Mouse (Mus musculus) spleen, postnatal 10 days (tissue): Measurements from ENCODE around the gene Nat10.

Experiments used
- DNase-seq, 2 experiments: peaks; one replicate each; pipeline ENCODE4 v3.0.0; 2021 to 2022; ENCODE audit warnings: low spot score in 2 of 2

Nat10 gene

GRCm38 (mm10) chr2:103746096-103746495 lies 15.0 kb downstream of the Nat10 start:
- DNase-seq, result no peak

- DNase-seq, result no peak
Measured at GRCm38 (mm10) chr2:103745481-103745880, 15.6 kb downstream of the Nat10 start.

- DNase-seq, result peak; percentile 43 to 80
Measured at GRCm38 (mm10) chr2:103743988-103744387, 17.1 kb downstream of the Nat10 start.

- DNase-seq, result no peak
Measured at GRCm38 (mm10) chr2:103743536-103743935, 17.5 kb downstream of the Nat10 start.

GRCm38 (mm10) chr2:103742821-103743220 lies 18.2 kb downstream of the Nat10 start:
- no peak for DNase-seq

- no peak for DNase-seq
Measured at GRCm38 (mm10) chr2:103731423-103731822, 29.6 kb downstream of the Nat10 start.

GRCm38 (mm10) chr2:103730999-103731398 lies 30.1 kb downstream of the Nat10 start:
- DNase-seq, result no peak

- DNase-seq, result no peak
Measured at GRCm38 (mm10) chr2:103728027-103728540, 33.0 kb downstream of the Nat10 start.

- DNase-seq, result no peak
Measured at GRCm38 (mm10) chr2:103724521-103724920, 36.5 kb downstream of the Nat10 start.

GRCm38 (mm10) chr2:103719292-103719646 lies 41.8 kb downstream of the Nat10 start:
- DNase-seq, result no peak

GRCm38 (mm10) chr2:103718594-103719291 lies 42.3 kb downstream of the Nat10 start:
- DNase-seq, result peak; percentile 52 to 82

GRCm38 (mm10) chr2:103714412-103714811 lies 46.7 kb downstream of the Nat10 start:
- DNase-seq, result no peak

- no peak for DNase-seq
Measured at GRCm38 (mm10) chr2:103713831-103714230, 47.2 kb downstream of the Nat10 start.

- no peak for DNase-seq
Measured at GRCm38 (mm10) chr2:103710849-103711248, 50.2 kb downstream of the Nat10 start.

- DNase-seq, result no peak
Measured at GRCm38 (mm10) chr2:103707056-103707776, 53.9 kb downstream of the Nat10 start.

- peak; percentile 41 to 76 for DNase-seq
Measured at GRCm38 (mm10) chr2:103706226-103706625, 54.8 kb downstream of the Nat10 start.

GRCm38 (mm10) chr2:103705826-103706225 lies 55.2 kb downstream of the Nat10 start:
- DNase-seq, result no peak

GRCm38 (mm10) chr2:103703865-103704264 lies 57.2 kb downstream of the Nat10 start:
- DNase-seq, result no peak

GRCm38 (mm10) chr2:103703336-103703735 lies 57.7 kb downstream of the Nat10 start:
- DNase-seq, result no peak

- DNase-seq, result no peak
Measured at GRCm38 (mm10) chr2:103700514-103700913, 60.6 kb downstream of the Nat10 start.

GRCm38 (mm10) chr2:103696177-103696576 lies 64.9 kb downstream of the Nat10 start:
- DNase-seq, result no peak

GRCm38 (mm10) chr2:103694777-103695563 lies 66.1 kb downstream of the Nat10 start:
- DNase-seq, result no peak
